Mouse (Mus musculus) CD8-positive naive resting alpha-beta T cell, adult 2 months (primary cell): ENCODE measurements around the gene Galnt15.

Experiments used
- DNase-seq, 2 experiments: peaks; one replicate each; pipeline ENCODE4 v3.0.0; 2022; ENCODE audit warnings: low read depth in 2 of 2, low spot score in 2 of 2

The Galnt15 gene

DNA sequence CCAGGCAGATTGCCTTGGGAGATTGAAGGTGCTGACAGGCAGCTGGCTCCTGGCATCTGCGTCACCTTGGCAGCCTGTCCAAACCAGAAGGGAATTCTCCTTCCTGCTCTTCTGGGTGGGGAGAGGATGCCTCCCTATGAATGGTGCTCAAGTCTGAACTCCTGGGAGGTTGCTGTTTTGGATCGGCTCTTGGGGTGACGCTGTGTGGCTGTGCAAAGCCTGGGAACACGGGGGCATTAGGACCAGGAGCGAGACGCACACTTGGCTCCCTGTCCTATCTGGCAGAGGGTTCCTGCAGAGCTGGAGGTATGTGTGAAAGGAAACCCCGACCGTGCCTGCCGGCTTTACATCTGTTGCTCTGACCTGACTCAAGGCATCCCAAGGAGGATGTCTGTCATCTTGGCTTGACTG, at the start of gene Galnt15:
Galnt15 (plus strand) TSS at position 309 of the 411 bp plus-strand sequence.
- DNase-seq = no peak

DNA sequence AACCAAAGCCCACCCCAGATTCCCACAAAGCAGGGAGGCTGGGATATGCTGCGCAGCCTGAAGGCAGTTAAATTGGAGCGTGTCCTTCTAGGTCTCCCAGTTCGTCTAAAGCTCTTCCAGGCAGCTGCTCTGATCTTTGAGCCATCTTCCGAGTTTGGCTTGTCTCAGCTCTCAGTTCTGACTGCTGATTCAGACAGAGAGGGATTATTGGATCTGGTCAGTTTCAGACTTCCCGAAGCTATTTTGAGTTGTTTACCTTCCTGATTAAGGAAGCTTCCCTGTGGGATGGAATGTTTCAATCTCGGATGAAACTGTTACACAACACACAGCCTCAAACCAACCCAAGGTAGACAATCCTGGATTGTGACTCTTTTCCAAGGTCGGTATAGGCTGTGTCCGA, 34.8 kb upstream of the Galnt15 start:
- DNase-seq = no peak

DNA sequence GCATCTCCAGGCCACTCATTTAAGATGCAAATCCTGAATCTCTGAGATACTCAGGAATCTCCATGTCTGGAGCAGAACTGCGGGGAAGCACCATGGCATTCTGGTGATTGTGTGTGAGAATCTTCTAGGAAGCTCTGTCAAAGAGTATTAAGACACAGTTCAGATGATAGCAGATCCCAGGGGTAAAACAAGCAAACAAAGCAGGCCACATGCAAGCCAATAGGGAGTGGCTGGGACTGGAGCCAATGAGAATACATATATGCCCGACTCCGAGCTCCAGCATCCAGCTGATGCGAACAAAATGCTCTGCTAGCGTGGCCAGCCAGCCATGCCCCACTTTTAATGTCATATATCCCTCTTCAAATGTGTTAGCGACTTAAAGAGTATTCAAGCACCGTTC, 27.8 kb upstream of the Galnt15 start:
- no peak for DNase-seq

- no peak for DNase-seq
Measured at GRCm38 (mm10) chr14:32002502-32003338, 26.1 kb upstream of the Galnt15 start.

GRCm38 (mm10) chr14:32003904-32004596, 24.7 kb upstream of the Galnt15 start:
- no peak for DNase-seq

GRCm38 (mm10) chr14:32005673-32006261, 23.0 kb upstream of the Galnt15 start:
- peak; percentile 1 to 19 for DNase-seq

GRCm38 (mm10) chr14:32007654-32008335, 21.0 kb upstream of the Galnt15 start:
- DNase-seq = no peak

DNA sequence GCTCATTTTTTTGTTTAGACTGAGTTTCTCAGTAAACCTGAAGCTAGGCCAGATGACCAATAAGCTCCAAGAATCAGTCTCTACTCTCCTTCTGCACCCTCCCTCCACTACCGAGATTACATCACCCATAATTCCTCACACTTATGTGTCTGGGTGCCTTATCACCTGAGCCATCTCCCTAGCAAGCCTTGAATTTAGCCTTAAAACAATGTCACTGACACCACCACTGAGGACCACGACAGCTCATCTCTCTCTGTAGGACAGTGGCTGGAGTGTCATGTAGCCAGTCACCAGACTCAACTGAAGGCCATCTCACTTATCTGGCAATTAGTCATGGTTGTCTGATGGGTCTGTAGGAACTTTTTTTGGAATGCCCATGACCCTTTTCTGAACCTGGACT, 19.1 kb upstream of the Galnt15 start:
- DNase-seq = no peak

DNA sequence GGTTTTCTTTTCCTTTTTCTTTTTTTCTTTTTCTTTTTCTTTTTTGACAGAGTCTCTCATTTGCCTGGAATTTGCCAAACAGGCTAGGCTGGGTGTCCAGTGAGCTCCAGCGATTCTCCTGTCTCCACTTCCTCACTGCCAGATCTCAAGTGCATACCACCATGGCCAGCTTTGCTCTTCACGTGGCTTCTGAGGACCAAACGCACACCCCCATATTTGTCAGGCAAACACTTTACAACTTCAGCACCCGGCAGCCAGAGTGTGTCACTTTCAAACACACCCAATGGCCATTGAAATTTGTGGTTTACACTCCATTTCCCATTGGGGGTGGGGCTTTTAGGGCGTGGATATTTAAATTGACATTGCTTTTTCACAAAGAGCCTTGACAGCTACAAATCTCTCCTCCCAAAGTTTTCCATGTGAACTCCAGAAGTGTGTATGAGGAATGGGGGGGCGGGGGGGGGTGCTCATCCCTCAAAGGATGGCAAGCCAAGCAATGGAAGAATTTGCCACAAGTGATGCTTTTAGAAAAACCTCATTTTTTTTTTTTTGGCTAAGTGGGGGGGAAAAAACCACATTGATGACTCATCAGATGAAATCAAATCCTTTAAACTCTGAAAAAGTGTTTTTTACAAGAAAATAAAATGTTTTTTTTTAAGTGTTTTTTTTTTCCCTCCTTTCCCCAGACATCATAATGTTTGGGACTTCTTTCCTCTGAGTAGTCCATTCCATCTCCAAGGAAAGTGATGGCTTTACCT, 17.1 kb upstream of the Galnt15 start:
- DNase-seq = no peak

DNA sequence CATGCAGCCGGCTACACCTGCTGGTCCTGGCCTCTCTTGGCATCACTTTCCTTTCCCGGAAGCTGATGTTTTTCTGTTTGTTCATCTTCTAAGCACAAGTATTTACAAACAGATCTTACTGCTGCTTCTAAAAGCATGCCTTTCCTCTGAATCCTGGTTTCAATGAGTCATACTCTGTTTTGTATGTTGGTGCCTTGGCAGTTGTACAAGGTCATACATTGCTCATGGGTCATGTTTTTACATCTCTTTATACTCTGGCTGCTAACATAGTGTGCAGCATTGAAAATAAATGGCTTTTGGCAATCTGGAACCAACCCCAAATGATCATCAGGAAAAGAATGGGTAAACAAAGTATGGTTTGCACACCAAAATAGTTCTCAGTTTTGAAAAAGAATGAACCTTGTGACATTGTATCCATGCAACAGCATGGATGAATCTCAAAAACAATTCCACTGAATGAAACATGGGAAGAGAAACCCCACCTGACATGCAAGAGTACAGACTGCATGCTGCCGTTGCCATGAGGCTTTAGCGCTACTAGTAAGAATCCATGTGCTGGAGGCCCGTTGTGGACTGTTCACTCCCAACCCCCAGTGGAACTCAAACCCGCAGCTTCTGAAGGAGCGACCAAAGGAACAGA, 13.5 kb upstream of the Galnt15 start:
- DNase-seq = no peak

DNA sequence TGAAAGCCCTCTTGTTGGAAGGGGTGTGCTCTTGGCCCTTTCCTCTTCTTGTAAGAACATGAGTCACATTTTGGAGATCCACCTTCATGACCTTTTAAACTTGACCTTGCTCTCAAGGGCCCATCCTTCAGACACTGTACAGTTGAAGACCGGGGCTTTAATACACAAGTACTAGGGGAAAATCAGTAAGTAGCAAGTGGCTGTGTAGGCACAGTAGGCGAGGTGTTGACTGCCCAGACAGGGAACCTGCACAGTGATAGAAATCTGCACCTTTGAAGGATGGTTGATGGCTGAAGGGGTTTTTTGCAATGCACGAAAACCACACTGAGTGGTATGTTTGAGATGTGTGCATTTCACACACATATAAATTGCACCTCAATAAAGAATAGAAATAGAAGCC, 12.3 kb upstream of the Galnt15 start:
- no peak for DNase-seq

DNA sequence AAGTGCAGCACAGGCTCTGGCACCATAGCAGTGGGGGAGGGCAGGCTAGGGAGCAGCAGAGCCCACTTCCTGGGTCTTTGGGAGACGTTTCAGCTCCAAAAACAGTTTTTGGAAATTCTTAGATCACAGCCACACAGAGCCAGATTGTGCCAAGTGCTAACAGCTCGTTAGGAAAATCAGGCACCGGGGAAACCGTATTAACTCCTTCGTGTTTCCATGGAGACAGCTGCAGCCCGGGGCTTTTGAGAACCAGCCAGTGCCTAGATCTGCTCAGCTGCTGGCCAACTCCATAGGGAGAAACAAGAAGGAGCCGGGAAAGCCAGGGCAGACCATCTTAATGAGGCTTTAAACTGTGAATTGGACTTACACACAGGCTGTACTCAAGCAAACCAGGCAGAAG, 11.9 kb upstream of the Galnt15 start:
- DNase-seq = no peak

GRCm38 (mm10) chr14:32017448-32017847, 11.3 kb upstream of the Galnt15 start:
- no peak for DNase-seq

DNA sequence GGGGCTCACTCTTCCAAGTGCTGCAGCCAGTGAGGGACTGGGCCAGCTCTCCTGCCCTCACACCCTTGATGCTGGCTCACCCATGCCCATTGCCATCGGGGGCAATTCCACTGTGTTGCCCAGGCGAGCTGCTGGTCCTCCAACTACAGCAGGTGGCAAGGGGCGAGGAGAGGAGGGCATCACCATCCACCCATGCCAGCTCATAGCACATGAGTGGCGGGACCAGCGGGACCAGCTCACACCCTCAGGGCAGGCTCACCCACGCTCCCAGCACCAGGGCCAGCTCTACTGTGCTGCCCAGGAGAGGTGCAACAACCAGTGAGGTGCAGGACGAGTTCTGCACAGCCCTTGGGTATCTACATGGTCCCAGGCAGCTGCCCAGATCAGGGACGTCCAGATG, 9.7 kb upstream of the Galnt15 start:
- DNase-seq = no peak

DNA sequence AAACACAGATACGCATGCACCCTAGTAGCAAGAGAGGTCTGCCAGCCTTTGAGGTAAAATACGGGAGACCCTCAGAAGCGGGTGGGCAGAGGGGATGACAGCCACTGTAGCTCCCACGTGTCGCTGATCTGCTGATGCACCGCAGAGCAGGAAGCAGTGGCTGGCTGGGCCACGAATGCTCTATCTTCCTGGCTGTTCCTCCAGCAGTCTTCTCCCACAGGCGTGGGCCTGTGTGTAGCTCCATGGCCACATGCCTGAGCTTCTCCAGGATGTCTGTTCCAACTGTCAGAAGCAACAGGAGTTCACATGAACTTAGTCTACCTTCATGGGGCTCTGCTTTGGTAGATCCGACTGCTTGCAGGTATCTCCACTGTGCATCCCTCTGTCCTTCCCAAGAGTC, 6.8 kb upstream of the Galnt15 start:
- no peak for DNase-seq

GRCm38 (mm10) chr14:32022450-32022849, 6.3 kb upstream of the Galnt15 start:
- DNase-seq = no peak

- no peak for DNase-seq
Measured at GRCm38 (mm10) chr14:32023891-32024290, 4.9 kb upstream of the Galnt15 start.

- DNase-seq = no peak
Measured at GRCm38 (mm10) chr14:32027218-32027617, 1.6 kb upstream of the Galnt15 start.

DNA sequence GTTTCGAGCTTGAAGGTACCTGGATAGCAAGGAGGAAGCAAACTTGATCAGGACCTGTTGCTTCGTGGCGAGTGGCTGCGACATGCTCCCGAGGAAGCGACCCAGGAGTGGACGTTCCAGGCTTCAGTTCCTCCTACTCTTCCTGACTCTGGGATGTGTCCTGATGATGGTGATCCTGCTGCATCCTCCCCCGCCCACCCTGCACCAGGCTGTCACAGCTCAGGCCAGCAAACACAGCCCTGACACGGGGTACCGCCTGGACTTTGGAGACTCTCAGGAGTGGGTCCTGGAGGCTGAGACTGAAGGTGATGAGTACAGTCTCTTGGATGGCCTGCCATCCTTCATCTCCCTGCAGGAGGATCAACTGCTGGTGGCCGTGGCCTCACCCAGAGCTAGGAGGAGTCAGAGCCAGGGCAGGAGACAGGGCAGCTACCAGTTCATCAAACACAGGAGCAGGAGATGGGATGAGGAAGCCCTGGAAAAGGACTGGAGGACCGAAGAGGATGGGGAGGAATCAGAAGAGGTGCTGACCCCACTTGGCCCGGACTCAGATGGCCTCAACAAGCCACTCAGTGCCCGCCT, 713 bp downstream of the Galnt15 start:
- no peak for DNase-seq

GRCm38 (mm10) chr14:32030073-32030472, 1.3 kb downstream of the Galnt15 start:
- DNase-seq = no peak
